In the genomic region with DNA sequence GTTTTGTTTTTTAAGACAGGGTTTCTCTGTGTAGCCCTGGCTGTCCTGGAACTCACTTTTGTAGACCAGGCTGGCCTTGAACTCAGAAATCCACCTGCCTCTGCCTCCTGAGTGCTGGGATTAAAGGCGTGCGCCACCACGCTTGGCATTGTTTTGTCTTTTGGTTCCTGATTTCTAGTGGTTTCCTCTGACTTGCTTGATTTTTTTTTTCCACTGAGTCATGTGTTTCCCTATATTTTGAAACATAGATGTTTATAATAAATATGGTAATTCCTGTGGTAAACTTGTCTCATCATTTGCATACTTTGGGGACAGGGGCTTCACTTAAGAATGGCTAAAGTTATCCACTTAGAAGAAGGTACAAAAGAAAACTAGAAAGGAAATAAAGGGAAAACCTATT, we compare ENCODE assay signal across 5 mouse cellular contexts. TPM values are rescaled to one million over a fixed set of nuclear protein-coding genes. Genes with fewer than 3 reads are reported as not detected.
DNase-seq lines count a peak whose midpoint lies in the region; TF ChIP-seq lines count a peak whose summit lies in the region.
"Not testable (repeated sequence)": the region's sequence is repeated elsewhere in the genome, so short reads cannot be mapped to it uniquely, and the experiment has no call there.

No protein-coding gene starts in this region.

- 49% methylated on average over 3 of the region's 3 CpGs for WGBS in macrophage (ENCODE audit: missing documents)

- peak overlapping the region; percentile 32; the same call in 1 of the 2 replicates for H3K27ac ChIP-seq in MEL (ENCODE audit: control insufficient read depth, low read depth, low read length)
- H3K27ac ChIP-seq in macrophage, result peak overlapping the region; percentile 21; the same call in 1 of the 2 replicates

- H3K27me3 ChIP-seq in MEL (ENCODE audit: control insufficient read depth in 1 of 2, insufficient read depth in 2 of 2, low read length in 2 of 2); splenic B cell, adult 2 months (ENCODE audit: control insufficient read depth, insufficient read depth, low read length, poor library complexity, severe bottlenecking): not testable (repeated sequence)

- TF ChIP-seq EP300 in MEL (IDR thresholded peaks at IDR 0.05; ENCODE audit: low read depth in 1 of 2, low read length in 2 of 2), result not testable (repeated sequence)

- H3K9ac ChIP-seq in MEL (ENCODE audit: control insufficient read depth, low read depth, low read length, poor library complexity, severe bottlenecking), result not testable (repeated sequence)

- not testable (repeated sequence) for H3K9me3 ChIP-seq in MEL (replicated peaks; ENCODE audit: insufficient read depth, low read length)

- H3K36me3 ChIP-seq in MEL (ENCODE audit: control insufficient read depth in 1 of 2, insufficient read depth in 2 of 2, low read length in 2 of 2), result peaks cover 2 to 71% of the 10 kb centered on the region in 2 experiments; a peak in 3 of 4 replicates
- not testable (repeated sequence) for H3K36me3 ChIP-seq in macrophage (ENCODE audit: inconsistent target); splenic B cell, adult 2 months (ENCODE audit: control insufficient read depth, insufficient read depth, low read length, poor library complexity, severe bottlenecking)

- H3K4me1 ChIP-seq in MEL (ENCODE audit: control insufficient read depth in 1 of 2, insufficient read depth in 2 of 2, low read length in 2 of 2), result peaks cover 37 to 38% of the 10 kb centered on the region in 2 experiments

- not testable (repeated sequence) for TF ChIP-seq POLR2A in MEL (IDR thresholded peaks at IDR 0.05; ENCODE audit: control insufficient read depth in 1 of 2, insufficient read depth in 1 of 2, low read depth in 1 of 2, low read length in 2 of 2, poor library complexity in 1 of 2)

- not testable (repeated sequence) for TF ChIP-seq RAD21 in MEL (IDR thresholded peaks at IDR 0.05; ENCODE audit: low read depth, low read length)

- not testable (repeated sequence) for H3K4me3 ChIP-seq in MEL (ENCODE audit: control insufficient read depth in 1 of 2, insufficient read depth in 1 of 2, low read depth in 2 of 2, low read length in 2 of 2); macrophage (ENCODE audit: inconsistent target)

- H3K79me2 ChIP-seq in MEL (ENCODE audit: control insufficient read depth, insufficient read depth, low read length, poor library complexity) (peaks cover 68% of the 10 kb centered on the region), macrophage (ENCODE audit: inconsistent target) (peaks cover 96% of the 10 kb centered on the region)

- DNase-seq in 416B (ENCODE audit: low read depth), result peak; percentile 60
- not testable (repeated sequence) for DNase-seq in MEL (ENCODE audit: low read depth, low spot score)
- DNase-seq in heart, adult 11 months, result peak; percentile 82
- DNase-seq in splenic B cell, adult 2 months (ENCODE audit: low read depth, low spot score), result peak; percentile 19

- not testable (repeated sequence) for TF ChIP-seq CTCF in MEL (IDR thresholded peaks at IDR 0.05 in 2 of 3, conservative IDR thresholded peaks at IDR 0.05 in 1 of 3; ENCODE audit: control insufficient read depth in 1 of 3, insufficient read depth in 1 of 3, low read depth in 2 of 3, low read length in 3 of 3, poor library complexity in 1 of 3, severe bottlenecking in 1 of 3)

TF ChIP-seq in MEL, 35 proteins besides CTCF, POLR2A, EP300 and RAD21:
- peak; percentile 61; the same call in 1 of the 2 replicates for TF ChIP-seq ZNF384 (IDR thresholded peaks at IDR 0.05; ENCODE audit: low read depth, low read length)

RNA-seq across cellular contexts. Expression of a gene that starts 4.7 kb away (rescaled TPM):
- total RNA-seq in MEL (2012; rRNA removed), result 41.5 and 50.8 TPM in 2 replicates
- polyA plus RNA-seq in MEL (2012; ENCODE audit: insufficient read depth in 1 of 2, insufficient read length in 2 of 2, low read depth in 1 of 2, low replicate concordance in 2 of 2, missing spikeins in 1 of 2) (10 to 100 TPM in 1 of 2 experiments, not detected in 1; 81.5 TPM), macrophage (2018) (69.9 to 226 TPM (median 125 TPM) in 3 replicates)
- 100 to 1,000 TPM in 20 of 26 experiments, 10 to 100 TPM in 6; 76.3 to 311 (median 116) TPM for total RNA-seq in macrophage (2018; cell fraction: chromatin; rRNA removed)
- total RNA-seq in macrophage (2018; cell fraction: cytosol; rRNA removed), result 100 to 1,000 TPM in 11 of 26 experiments, 10 to 100 TPM in 15; 66.6 to 148 (median 87.1) TPM
- 100 to 1,000 TPM in 10 of 26 experiments, 10 to 100 TPM in 16; 59.1 to 197 (median 89.3) TPM for total RNA-seq in macrophage (2018; cell fraction: nucleus; rRNA removed)

RNA-seq across cellular contexts. Expression of a gene that starts 8.5 kb away (rescaled TPM):
- 63.9 and 78.8 TPM in 2 replicates for total RNA-seq in MEL (2012; rRNA removed)
- 100 to 1,000 TPM in 1 of 2 experiments, 10 to 100 TPM in 1; 80.6 to 130 TPM for polyA plus RNA-seq in MEL (2012; ENCODE audit: insufficient read depth in 1 of 2, insufficient read length in 2 of 2, low read depth in 1 of 2, low replicate concordance in 2 of 2, missing spikeins in 1 of 2)
- total RNA-seq in macrophage (2018; cell fraction: chromatin; rRNA removed), result 100 to 1,000 TPM in 16 of 26 experiments, 10 to 100 TPM in 10; 36.1 to 221 (median 126) TPM
- 10 to 100 TPM; 46.0 to 87.7 (median 67.0) TPM for total RNA-seq in macrophage (2018; cell fraction: cytosol; rRNA removed)
- 100 to 1,000 TPM in 9 of 26 experiments, 10 to 100 TPM in 17; 40.3 to 134 (median 92.1) TPM for total RNA-seq in macrophage (2018; cell fraction: nucleus; rRNA removed)
- polyA plus RNA-seq in macrophage (2018), result 45.2 to 55.7 TPM (median 52.7 TPM) in 3 replicates

RNA-seq across cellular contexts. Expression of a gene that starts 37.0 kb away (rescaled TPM):
- 15.8 and 16.7 TPM in 2 replicates for total RNA-seq in MEL (2012; rRNA removed)
- 10 to 100 TPM in 1 of 2 experiments, not detected in 1; 14.5 TPM for polyA plus RNA-seq in MEL (2012; ENCODE audit: insufficient read depth in 1 of 2, insufficient read length in 2 of 2, low read depth in 1 of 2, low replicate concordance in 2 of 2, missing spikeins in 1 of 2)
- 1 to 10 TPM; 1.6 to 7.8 (median 3.9) TPM for total RNA-seq in macrophage (2018; cell fraction: chromatin; rRNA removed)
- 10 to 100 TPM in 13 of 26 experiments, 1 to 10 TPM in 13; 5.8 to 14.2 (median 10.2) TPM for total RNA-seq in macrophage (2018; cell fraction: cytosol; rRNA removed)
- total RNA-seq in macrophage (2018; cell fraction: nucleus; rRNA removed), result 10 to 100 TPM in 1 of 26 experiments, 1 to 10 TPM in 25; 2.5 to 12.6 (median 4.3) TPM
- 9.1 to 15.6 TPM (median 9.1 TPM) in 3 replicates for polyA plus RNA-seq in macrophage (2018)

RNA-seq across cellular contexts. Expression of a gene that starts 37.2 kb away (rescaled TPM):
- total RNA-seq in MEL (2012; rRNA removed), result 8.1 and 11.1 TPM in 2 replicates
- polyA plus RNA-seq in MEL (2012; ENCODE audit: insufficient read depth in 1 of 2, insufficient read length in 2 of 2, low read depth in 1 of 2, low replicate concordance in 2 of 2, missing spikeins in 1 of 2) (10 to 100 TPM in 1 of 2 experiments, not detected in 1; 17.5 TPM), macrophage (2018) (24.7 to 30.5 TPM (median 28.5 TPM) in 3 replicates)
- 10 to 100 TPM in 9 of 26 experiments, 1 to 10 TPM in 17; 1.5 to 22.7 (median 7.8) TPM for total RNA-seq in macrophage (2018; cell fraction: chromatin; rRNA removed)
- total RNA-seq in macrophage (2018; cell fraction: cytosol; rRNA removed), result 10 to 100 TPM; 12.3 to 32.7 (median 20.2) TPM
- 10 to 100 TPM in 16 of 26 experiments, 1 to 10 TPM in 10; 2.9 to 27.3 (median 12.2) TPM for total RNA-seq in macrophage (2018; cell fraction: nucleus; rRNA removed)

RNA-seq across cellular contexts. Expression of a gene that starts 56.8 kb away (rescaled TPM):
- total RNA-seq in MEL (2012; rRNA removed), result 0.46 and 0.50 TPM in 2 replicates
- polyA plus RNA-seq in MEL (2012; ENCODE audit: insufficient read depth in 1 of 2, insufficient read length in 2 of 2, low read depth in 1 of 2, low replicate concordance in 2 of 2, missing spikeins in 1 of 2) (1 to 10 TPM in 1 of 2 experiments, not detected in 1; 1.1 TPM), macrophage (2018) (17.3 to 40.6 TPM (median 20.2 TPM) in 3 replicates)
- 100 to 1,000 TPM in 25 of 26 experiments, 10 to 100 TPM in 1; 77.3 to 761 (median 378) TPM for total RNA-seq in macrophage (2018; cell fraction: chromatin; rRNA removed)
- total RNA-seq in macrophage (2018; cell fraction: cytosol; rRNA removed), result 10 to 100 TPM; 10.8 to 42.1 (median 25.8) TPM
- 100 to 1,000 TPM in 19 of 26 experiments, 10 to 100 TPM in 7; 42.1 to 343 (median 147) TPM for total RNA-seq in macrophage (2018; cell fraction: nucleus; rRNA removed)
